Mouse (Mus musculus) frontal cortex, adult 2 months (tissue): ENCODE data around the gene Kremen2. TPM values are rescaled to one million over a fixed set of nuclear protein-coding genes. Genes with fewer than 3 reads are reported as not detected.
A peak's percentile ranks its signal among the peaks of the same experiment; 100 is the strongest.

Experiments used
- DNase-seq, 2 experiments: peaks; one replicate each; pipeline ENCODE4 v3.0.0; 2022; ENCODE audit warnings: low spot score in 1 of 2; ENCODE audit errors: extremely low spot score in 1 of 2
- polyA plus RNA-seq: library from polyadenylated mRNA; depleted of rRNA; stranded (reverse); fragments of >200 nt; gene quantifications from 2 replicates; pipeline ENCODE4 v1.2.3, GENCODE M21; 2012

Kremen2 gene
- polyA plus RNA-seq, 1 experiment, result 0.52 TPM

DNA sequence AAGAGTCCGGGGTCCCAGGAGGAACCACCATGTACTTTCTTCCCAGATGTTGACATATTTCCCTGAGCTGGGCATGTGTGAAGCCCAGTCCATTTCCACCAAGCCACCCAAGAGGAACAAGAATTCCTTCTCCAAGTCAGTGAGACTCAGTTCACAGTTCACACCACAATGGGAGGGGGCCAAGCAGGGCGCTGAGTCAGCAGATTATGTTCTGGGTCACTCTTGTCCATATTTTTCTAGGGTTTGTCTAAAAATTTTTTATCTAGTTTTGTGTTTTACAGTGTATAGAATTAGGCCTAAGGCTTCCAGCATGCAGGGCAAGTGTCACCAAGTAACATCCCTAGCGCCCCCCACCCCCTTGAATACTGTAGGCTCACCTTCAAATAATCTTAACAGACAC, 15.5 kb upstream of the Kremen2 start:
- no peak for DNase-seq

GRCm38 (mm10) chr17:23760231-23760630, 14.6 kb upstream of the Kremen2 start:
- DNase-seq, result no peak

DNA sequence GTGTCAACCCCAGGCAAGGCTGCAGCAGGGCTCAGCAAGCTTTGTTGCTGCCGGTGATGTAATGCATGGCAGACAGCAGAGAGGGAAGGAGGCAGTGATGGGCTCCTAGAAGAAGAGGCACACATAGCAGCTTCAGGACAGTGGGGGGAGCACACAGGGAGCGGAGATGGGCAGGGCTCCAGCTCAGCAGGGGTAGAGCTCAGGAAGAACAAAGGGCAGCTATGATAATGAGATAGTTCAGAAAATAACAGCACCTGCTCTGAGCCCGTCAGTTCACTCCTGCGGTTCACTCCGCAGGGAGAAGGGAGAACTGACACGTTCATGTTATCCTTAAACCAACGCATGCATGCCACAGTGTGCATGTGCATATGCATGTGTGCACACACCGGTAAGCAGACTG, 13.2 kb upstream of the Kremen2 start:
- no peak for DNase-seq

GRCm38 (mm10) chr17:23757581-23757980, 11.9 kb upstream of the Kremen2 start:
- DNase-seq, result no peak

DNA sequence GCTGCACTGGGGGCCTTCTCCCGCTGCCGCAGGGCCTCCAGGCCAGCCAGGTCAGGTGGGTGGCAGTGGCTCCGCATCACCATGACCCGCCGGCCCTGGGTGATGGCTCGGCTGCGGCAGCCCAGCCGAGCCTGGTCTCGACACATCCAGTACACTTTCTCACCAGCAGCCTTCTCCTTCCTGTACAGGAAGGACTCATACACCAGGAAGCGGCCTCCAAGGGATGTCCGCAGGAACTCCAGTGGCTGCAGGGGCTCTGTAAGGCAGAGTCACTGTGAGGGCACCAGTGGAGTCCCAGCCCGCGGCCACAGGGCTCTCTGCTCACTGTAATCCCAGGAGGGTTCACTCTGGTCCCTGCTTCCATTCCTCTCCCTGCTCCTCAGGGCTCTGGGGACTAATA, 10.1 kb upstream of the Kremen2 start:
- DNase-seq, result no peak

GRCm38 (mm10) chr17:23749400-23750191, 4.0 kb upstream of the Kremen2 start:
- DNase-seq, result no peak

GRCm38 (mm10) chr17:23748631-23749391, 3.2 kb upstream of the Kremen2 start:
- peak in 1 of 2 experiments; percentile 91 for DNase-seq

DNA sequence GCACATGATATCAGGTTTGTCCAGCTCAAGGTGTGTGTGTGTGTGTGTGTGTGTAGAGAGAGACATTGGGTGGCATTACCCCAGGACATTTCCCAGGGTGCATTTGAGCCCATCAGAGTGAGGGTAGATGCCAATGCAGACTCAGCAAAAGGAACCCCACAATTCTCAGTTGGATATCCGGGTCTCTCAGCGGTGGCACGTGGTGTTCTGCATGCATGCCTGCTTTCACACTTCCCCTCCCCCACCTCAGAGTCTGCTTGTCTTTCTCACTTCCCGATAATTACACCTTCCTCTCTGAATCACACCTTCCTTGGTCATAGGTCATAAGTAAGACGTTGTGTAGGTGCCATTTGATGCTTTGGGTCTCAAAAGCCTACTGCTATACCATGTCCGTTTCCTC, 2.4 kb upstream of the Kremen2 start:
- DNase-seq, result no peak

DNA sequence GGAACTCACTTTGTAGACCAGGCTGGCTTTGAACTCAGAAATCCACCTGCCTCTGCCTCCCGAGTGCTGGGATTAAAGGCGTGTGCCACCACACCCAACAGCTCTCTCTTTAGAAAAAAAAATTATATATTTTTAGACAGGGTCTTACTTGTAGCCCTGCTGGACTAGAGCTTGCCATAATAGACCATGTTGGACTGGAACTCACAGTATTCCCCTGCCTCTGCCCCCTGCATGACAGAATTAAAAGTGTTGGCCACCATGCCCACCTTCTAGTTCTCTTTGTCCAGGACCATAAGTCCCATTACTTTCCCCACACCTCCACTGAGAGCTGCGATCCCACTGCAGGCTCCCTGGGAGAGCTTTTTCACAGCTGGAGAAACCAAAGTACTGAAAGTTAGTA, 1.8 kb upstream of the Kremen2 start:
- DNase-seq, result no peak

DNA sequence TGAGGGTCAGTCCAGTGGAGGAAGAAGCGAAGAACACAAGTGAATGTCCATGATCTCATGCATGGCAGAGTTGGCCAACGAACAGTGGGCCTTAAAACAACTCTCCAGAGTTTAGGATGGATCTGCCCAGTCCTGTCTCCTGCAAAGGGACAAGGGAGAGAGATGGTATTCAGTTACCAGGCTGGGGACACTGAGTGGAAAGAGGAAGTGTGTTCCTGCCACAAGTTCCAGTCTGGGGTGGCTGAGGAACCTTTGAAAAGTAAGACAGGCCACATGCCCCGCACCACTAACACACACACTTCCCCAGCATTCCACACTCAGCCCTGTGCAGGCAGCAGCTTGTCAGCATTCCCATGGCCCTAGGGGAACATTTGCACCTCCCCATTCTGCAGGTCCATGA, 1.1 kb upstream of the Kremen2 start:
- DNase-seq, result no peak

DNA sequence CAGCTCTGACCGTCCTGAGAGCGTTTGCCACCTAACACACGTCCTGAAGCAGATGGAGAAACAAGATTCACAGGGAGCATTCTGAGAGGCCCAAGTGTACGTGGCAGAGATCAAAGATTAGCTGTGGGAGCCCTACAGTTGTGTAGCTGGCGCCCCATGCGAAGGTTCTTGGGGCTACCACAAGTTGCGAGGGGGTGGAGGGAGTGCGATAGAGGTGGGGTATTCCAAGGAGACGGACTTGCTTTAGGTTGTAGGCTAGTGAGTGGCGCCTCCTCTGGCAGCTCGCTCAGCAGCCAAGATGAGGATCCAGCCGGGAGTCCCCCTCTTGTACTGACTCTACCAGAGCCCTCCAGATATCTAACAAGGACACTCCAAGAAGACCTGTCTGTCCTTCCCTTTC, 678 bp upstream of the Kremen2 start:
- DNase-seq, result no peak

DNA sequence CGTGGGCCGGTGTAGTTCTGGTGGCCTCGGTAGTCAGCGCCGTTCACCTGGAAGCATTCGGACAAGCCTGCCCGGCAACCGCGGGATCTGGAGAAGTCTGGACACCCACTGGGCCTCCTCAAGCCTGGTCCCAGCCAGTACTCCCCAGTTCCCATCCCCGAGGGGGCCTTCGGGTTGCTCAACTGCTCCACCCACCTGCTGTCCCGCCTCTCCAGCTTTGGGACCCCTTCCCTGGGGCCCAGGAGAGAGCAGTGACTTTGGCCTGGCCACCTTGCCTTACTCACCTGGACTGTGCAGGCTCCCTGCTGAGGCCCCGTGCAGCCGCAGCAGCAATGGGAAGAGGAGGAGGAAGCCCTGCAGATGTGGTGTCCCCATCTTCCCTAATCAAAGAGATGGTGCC, 982 bp downstream of the Kremen2 start:
- no peak for DNase-seq

GRCm38 (mm10) chr17:23744076-23744475, 1.6 kb downstream of the Kremen2 start:
- no peak for DNase-seq

GRCm38 (mm10) chr17:23742941-23743340, 2.7 kb downstream of the Kremen2 start:
- DNase-seq, result no peak

GRCm38 (mm10) chr17:23742210-23742793, 3.3 kb downstream of the Kremen2 start:
- DNase-seq, result peak in 1 of 2 experiments; percentile 31

GRCm38 (mm10) chr17:23741359-23742209, 4.0 kb downstream of the Kremen2 start:
- no peak for DNase-seq

GRCm38 (mm10) chr17:23740598-23741021, 5.0 kb downstream of the Kremen2 start, which contains the start of gene Paqr4:
Gene Paqr4 (minus strand): TSS chr17:23740867.
- DNase-seq, result no peak

DNA sequence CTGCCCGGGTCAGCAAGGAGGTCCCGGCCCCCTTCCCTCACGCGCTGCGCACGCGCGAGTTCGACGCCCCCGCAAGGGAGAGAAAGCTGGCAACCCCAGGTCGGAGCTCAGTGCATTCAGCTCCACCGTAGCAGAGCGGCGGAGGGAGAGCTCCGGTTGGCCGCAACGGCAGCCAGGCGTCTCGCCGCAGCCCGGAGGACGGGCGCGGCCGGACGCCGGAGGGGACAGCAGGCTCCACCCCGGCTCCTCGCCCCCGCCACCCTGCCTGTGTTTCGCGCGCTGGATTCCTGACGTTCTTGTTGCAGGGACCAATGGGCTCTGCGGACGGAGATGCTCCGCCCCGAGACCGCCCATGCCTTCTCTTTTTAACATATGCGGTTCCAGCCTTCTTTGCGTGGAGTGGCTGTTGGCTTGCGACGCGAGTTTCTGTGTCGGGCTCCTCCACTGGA, 5.5 kb downstream of the Kremen2 start:
- peak; percentile 91 to 94 for DNase-seq

DNA sequence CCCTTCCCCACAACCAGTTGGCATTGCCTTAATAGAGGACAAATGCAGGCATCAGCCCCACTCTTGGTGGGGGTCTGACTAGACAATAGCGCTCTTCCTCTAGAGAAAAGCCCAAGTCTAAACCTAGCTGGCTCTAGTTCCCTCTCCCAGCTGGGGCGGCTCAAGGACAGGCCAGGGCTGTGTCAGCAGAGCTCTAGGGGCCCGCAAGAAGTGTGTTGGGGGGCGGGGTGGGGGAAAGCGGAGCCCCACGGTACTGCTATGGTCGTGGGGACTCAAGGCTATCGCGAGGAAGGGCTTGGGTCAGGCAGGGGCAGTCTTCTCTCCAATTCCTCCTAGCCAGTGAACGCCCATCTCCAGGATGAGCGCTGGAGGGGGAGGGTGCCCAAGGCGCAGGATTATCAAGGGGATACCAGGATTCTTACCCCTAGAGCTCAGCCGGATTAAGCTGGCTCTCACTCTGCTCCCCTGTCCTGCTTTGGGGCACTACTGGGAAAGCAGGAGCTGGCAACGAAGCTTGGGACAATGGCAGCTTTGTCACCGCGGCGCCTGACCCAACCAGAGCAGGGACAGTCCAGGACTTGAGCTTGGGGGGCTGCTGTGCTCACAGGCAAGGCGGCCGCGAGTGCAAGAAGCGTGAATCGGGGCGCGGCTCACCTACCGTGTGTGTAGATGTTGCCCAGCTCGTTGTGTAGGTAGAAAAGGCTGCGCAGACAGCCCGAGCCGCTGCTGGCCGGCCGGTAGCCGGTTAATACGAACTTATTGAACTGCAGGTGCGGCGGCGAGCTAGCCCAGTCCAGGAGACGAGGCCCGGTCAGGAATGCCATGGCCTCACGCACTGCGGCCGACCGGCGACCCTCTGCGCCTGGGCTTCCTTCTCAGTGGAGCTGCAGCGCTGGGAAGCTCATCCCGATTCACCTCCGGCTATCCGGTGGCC, 6.2 kb downstream of the Kremen2 start:
- DNase-seq, result peak in 1 of 2 experiments; percentile 37
